Mouse (Mus musculus): ENCODE measurements around the gene Slc47a1. TPM values are rescaled to one million over a fixed set of nuclear protein-coding genes. Genes with fewer than 3 reads are reported as not detected.
"Not testable (repeated sequence)": the region's sequence is repeated elsewhere in the genome, so short reads cannot be mapped to it uniquely, and the experiment has no call there.

The Slc47a1 gene
- polyA plus RNA-seq, 2 experiments, result 6.2 to 7.5 TPM

DNA sequence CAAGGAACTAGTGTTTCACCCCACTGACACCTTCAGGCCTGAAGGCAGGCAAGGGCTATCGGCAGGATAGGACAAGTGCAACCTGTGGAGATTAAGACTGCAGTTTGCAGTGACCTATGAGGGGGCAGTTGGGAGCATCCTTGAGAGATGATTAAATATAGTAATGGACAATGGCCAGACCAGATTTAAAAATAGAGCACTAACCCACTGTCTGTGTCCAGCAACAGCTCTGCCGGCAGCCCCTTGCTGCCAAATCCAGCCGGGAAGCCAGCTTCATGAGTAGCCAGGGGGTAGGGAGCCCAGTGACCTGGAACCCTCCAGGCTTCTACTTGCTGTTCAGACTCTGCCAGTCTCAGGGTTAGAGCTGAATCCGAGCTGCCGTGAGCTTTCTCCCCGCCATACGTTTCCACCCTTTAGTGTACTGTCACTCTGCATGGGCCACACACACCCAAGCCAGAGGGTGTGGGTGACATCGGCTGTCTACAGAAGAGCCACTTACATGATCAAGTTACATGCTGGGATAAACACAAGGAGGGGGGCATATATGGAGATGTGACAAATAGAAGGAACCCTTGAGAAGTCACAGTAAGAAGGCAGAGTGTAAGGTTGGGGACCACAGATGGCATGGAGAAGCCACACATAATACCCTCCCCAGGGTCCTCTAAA, 22.7 kb upstream of the Slc47a1 start:
- Histone ChIP-seq H3K9me3 (ENCODE audit: control insufficient read depth, low read length) (no peaks in the 10 kb centered on the region), H3K27me3 (ENCODE audit: control insufficient read depth, insufficient read depth, low read length) (no peaks in the 10 kb centered on the region), H3K9ac (replicated peaks) (no peak overlapping the region), H3K4me2 (ENCODE audit: low read depth) (no peak overlapping the region), H3K4me3 (ENCODE audit: insufficient read depth in 1 of 2, low read depth in 2 of 2, low read length in 2 of 2) (no peak overlapping the region), H3K27ac (no peak overlapping the region), H3K4me1 (replicated peaks; ENCODE audit: control insufficient read depth in 2 of 2, insufficient read depth in 2 of 2, low read length in 1 of 2) (no peaks in the 10 kb centered on the region), H3K36me3 (replicated peaks; ENCODE audit: control insufficient read depth, insufficient read depth, low read depth) (no peaks in the 10 kb centered on the region)
- DNase-seq (ENCODE audit: low read depth in 3 of 3, low spot score in 3 of 3) (no peak), ATAC-seq (ENCODE audit: insufficient read depth) (no peak)
- TF ChIP-seq CTCF (IDR thresholded peaks at IDR 0.05; ENCODE audit: low read depth) (no peak), EP300 (IDR thresholded peaks at IDR 0.05; ENCODE audit: low read depth) (no peak)
- WGBS (ENCODE audit: insufficient replicate concordance), result 71% methylated on average over 8 of the region's 8 CpGs

DNA sequence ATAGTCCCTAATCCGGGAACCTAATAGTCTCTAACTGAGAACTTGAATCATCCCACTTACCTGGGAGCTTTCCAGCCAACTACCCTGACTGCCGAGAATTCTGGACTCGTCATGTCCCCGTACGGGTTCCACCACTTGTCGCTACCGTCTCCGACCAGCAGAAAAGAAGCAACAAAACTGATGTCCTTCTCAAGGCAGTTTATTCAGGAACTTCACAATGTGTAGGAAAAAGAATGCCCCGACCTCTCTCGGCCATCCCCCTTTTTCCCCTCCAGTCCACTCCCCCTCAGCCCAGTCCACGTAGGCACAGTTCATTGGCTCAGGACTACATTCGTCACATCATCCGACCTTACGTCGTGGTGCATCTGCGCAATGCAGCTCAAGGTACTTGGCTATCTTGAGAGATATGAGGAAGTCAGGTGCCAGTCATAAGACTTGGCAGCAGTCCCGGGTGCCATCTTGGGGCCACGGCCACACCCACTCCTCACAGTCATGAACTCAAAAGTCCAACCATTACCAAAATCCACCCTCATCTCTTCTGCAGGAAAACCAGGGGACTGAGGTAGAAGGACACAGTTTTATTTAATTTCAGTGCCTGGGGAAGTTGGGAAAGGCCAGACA, 19.4 kb upstream of the Slc47a1 start:
- not testable (repeated sequence) for H3K9ac ChIP-seq (replicated peaks); H3K4me2 ChIP-seq (ENCODE audit: low read depth); H3K36me3 ChIP-seq (replicated peaks; ENCODE audit: control insufficient read depth, insufficient read depth, low read depth); DNase-seq (ENCODE audit: low read depth in 3 of 3, low spot score in 3 of 3); H3K27ac ChIP-seq; H3K27me3 ChIP-seq (ENCODE audit: control insufficient read depth, insufficient read depth, low read length); H3K9me3 ChIP-seq (ENCODE audit: control insufficient read depth, low read length); H3K4me3 ChIP-seq (ENCODE audit: insufficient read depth in 1 of 2, low read depth in 2 of 2, low read length in 2 of 2); ATAC-seq (ENCODE audit: insufficient read depth); H3K4me1 ChIP-seq (replicated peaks; ENCODE audit: control insufficient read depth in 2 of 2, insufficient read depth in 2 of 2, low read length in 1 of 2)
- 75% methylated on average over 18 of the region's 18 CpGs for WGBS (ENCODE audit: insufficient replicate concordance)

DNA sequence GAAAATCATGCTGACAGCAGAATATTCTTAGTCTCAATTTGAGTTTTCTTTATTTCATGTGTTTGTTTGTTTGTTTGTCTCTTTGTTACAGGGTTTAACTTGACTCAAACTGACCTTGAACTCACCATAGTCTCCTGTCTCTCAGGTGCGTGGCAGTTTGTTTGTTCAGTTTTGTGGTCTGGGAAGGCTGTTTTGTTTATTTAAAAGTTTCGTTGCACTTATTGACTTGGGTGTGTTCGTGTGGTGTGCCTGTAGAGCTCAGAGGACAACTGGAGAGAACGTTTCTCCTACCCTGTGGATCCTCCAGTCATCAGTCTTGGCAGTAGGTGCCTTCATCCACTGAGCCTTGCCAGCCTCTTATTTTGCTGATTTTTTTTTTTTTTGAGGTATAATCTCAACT, 10.8 kb upstream of the Slc47a1 start:
- WGBS (ENCODE audit: insufficient replicate concordance), result 49% methylated on average over 4 of the region's 4 CpGs
- TF ChIP-seq CTCF (IDR thresholded peaks at IDR 0.05; ENCODE audit: low read depth) (no peak), EP300 (IDR thresholded peaks at IDR 0.05; ENCODE audit: low read depth) (no peak)

DNA sequence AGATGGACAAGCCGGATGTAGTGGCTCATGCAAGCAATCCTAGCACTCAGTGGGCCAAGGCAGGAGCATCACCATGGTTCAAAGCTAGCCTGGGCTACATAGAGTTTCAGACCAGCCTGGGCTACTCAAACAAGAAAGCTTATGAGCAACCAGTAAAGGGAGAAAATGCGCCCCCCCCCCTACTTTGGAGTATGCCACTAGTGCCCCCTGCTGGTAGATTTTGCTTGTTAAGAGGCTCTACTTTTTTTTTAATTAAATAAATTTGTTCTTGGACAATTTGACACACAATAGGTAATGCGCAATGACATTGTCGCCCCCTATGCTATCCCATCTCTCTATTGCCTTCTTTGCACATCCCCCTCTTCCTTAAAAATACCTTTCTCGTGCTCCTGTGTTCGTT, 9.9 kb upstream of the Slc47a1 start:
- DNase-seq (ENCODE audit: low read depth in 3 of 3, low spot score in 3 of 3) (no peak), ATAC-seq (ENCODE audit: insufficient read depth) (no peak)
- Histone ChIP-seq H3K4me2 (ENCODE audit: low read depth) (no peak overlapping the region), H3K9ac (replicated peaks) (no peak overlapping the region), H3K4me1 (replicated peaks; ENCODE audit: control insufficient read depth in 2 of 2, insufficient read depth in 2 of 2, low read length in 1 of 2) (no peaks in the 10 kb centered on the region), H3K27ac (no peak overlapping the region), H3K36me3 (replicated peaks; ENCODE audit: control insufficient read depth, insufficient read depth, low read depth) (no peaks in the 10 kb centered on the region), H3K27me3 (ENCODE audit: control insufficient read depth, insufficient read depth, low read length) (no peaks in the 10 kb centered on the region), H3K9me3 (ENCODE audit: control insufficient read depth, low read length) (no peaks in the 10 kb centered on the region), H3K4me3 (ENCODE audit: insufficient read depth in 1 of 2, low read depth in 2 of 2, low read length in 2 of 2) (no peak overlapping the region)
- TF ChIP-seq EP300 (IDR thresholded peaks at IDR 0.05; ENCODE audit: low read depth), result no peak
- TF ChIP-seq CTCF (IDR thresholded peaks at IDR 0.05; ENCODE audit: low read depth), result peak; percentile 48
- WGBS (ENCODE audit: insufficient replicate concordance), result 43% methylated on average over 6 of the region's 6 CpGs

More for the DNA sequence above, 10.8 kb upstream of the Slc47a1 start:
- no peaks in the 10 kb centered on the region for H3K36me3 ChIP-seq (replicated peaks; ENCODE audit: control insufficient read depth, insufficient read depth, low read depth)
- H3K4me3 ChIP-seq (ENCODE audit: insufficient read depth in 1 of 2, low read depth in 2 of 2, low read length in 2 of 2), result no peak overlapping the region
- H3K9ac ChIP-seq (replicated peaks), result no peak overlapping the region
- H3K27ac ChIP-seq, result no peak overlapping the region
- no peaks in the 10 kb centered on the region for H3K27me3 ChIP-seq (ENCODE audit: control insufficient read depth, insufficient read depth, low read length)
- ATAC-seq (ENCODE audit: insufficient read depth), result no peak
- no peak for DNase-seq (ENCODE audit: low read depth in 3 of 3, low spot score in 3 of 3)
- no peaks in the 10 kb centered on the region for H3K9me3 ChIP-seq (ENCODE audit: control insufficient read depth, low read length)
- no peak overlapping the region for H3K4me2 ChIP-seq (ENCODE audit: low read depth)
- H3K4me1 ChIP-seq (replicated peaks; ENCODE audit: control insufficient read depth in 2 of 2, insufficient read depth in 2 of 2, low read length in 1 of 2), result no peaks in the 10 kb centered on the region

DNA sequence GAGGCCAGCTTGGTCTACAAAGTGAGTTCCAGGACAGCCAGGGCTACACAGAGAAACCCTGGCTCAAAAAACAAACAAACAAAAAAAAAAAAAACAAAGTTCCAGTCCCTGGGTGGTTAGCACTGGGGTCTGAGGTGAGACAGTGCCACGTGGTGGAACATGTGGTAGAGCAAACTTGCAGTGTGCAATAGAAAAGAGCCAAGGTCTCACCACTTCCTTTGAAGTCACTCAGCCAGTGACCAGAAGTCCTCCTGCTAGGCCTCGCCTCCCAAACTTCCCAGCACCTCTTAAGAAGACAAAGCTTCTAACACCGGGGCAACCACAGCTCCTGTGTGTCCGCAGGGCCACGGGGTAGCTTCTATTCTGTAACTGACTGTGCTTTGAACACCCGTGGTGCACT, 9.1 kb upstream of the Slc47a1 start:
- WGBS (ENCODE audit: insufficient replicate concordance), result 45% methylated on average over 6 of the region's 6 CpGs
- Histone ChIP-seq H3K27ac (no peak overlapping the region), H3K36me3 (replicated peaks; ENCODE audit: control insufficient read depth, insufficient read depth, low read depth) (no peaks in the 10 kb centered on the region), H3K9ac (replicated peaks) (no peak overlapping the region), H3K9me3 (ENCODE audit: control insufficient read depth, low read length) (no peaks in the 10 kb centered on the region), H3K27me3 (ENCODE audit: control insufficient read depth, insufficient read depth, low read length) (no peaks in the 10 kb centered on the region), H3K4me1 (replicated peaks; ENCODE audit: control insufficient read depth in 2 of 2, insufficient read depth in 2 of 2, low read length in 1 of 2) (no peaks in the 10 kb centered on the region), H3K4me2 (ENCODE audit: low read depth) (no peak overlapping the region), H3K4me3 (ENCODE audit: insufficient read depth in 1 of 2, low read depth in 2 of 2, low read length in 2 of 2) (no peak overlapping the region)
- ATAC-seq (ENCODE audit: insufficient read depth) (no peak), DNase-seq (ENCODE audit: low read depth in 3 of 3, low spot score in 3 of 3) (no peak)
- TF ChIP-seq CTCF (IDR thresholded peaks at IDR 0.05; ENCODE audit: low read depth) (no peak), EP300 (IDR thresholded peaks at IDR 0.05; ENCODE audit: low read depth) (no peak)

All from liver, embryonic 14.5 days (tissue).